Mouse (Mus musculus): ENCODE data around the gene Tcf19.

DNA sequence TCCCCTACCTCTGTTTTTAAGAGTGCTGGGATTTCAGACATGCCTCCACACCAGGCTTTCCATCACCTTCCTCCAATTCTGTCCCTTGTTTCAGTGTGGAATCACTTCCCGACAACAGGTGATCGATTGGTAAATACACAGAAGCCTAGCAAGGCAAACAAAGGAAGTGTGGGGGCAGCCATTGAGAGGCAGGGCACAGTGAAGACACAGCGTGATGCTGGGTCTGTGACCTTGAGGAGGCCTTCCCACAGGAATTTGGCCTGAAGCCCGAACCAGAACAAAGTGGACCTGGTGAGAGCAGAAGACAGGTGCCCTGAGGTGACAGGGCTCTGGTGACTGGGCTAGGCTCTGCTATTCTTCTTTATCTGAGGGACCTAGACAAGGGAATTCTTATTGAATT, 30.9 kb downstream of the Tcf19 start:
- no peak for TF ChIP-seq CTCF (IDR thresholded peaks at IDR 0.05; ENCODE audit: borderline replicate concordance, extremely low read depth, insufficient read depth, insufficient read length)
- no peak for TF ChIP-seq POLR2A (IDR thresholded peaks at IDR 0.05; ENCODE audit: borderline replicate concordance, extremely low read depth, insufficient read depth, insufficient read length, poor library complexity, severe bottlenecking)
